Mouse (Mus musculus) embryo, embryonic 9.5 days (tissue): Measurements from ENCODE around the gene Xxylt1.

ENCODE experiments used
- DNase-seq: peaks from one replicate; pipeline ENCODE4 v3.0.0-alpha.2; 2017; ENCODE audit errors: extremely low spot score

Xxylt1 gene

GRCm38 (mm10) chr16:30916931-30917330 is 164.3 kb downstream of the Xxylt1 start:
- no peak for DNase-seq

GRCm38 (mm10) chr16:30915611-30916220 is 165.5 kb downstream of the Xxylt1 start:
- DNase-seq = no peak
